Mouse (Mus musculus) cerebellum, postnatal 10 days (tissue): ENCODE measurements around the gene Stpg2.
"Not testable (repeated sequence)": the region's sequence is repeated elsewhere in the genome, so short reads cannot be mapped to it uniquely, and the experiment has no call there.

Source experiments
- DNase-seq, 2 experiments: peaks; one replicate each; pipeline ENCODE4 v3.0.0; 2021; ENCODE audit warnings: mixed read lengths in 2 of 2

Stpg2 gene

DNA sequence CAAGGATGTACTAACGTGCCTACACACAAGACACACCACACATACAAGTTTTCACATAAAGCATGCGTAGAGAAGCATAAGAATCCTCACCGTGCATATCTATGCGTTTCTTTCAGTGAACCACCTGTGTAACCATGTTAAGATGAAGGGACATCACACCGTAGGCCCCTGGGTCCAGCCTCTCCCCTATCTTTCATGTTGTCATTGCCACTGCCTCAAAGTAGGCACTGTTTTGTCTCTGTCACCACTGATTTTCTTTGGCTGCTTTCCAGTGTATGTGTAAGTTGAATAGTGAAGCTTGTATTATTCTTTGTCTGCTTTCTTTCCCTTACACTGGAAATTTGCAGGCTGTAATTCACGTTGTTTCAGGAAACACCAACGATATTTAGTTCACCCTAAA lies 236.7 kb downstream of the Stpg2 start:
- no peak for DNase-seq

DNA sequence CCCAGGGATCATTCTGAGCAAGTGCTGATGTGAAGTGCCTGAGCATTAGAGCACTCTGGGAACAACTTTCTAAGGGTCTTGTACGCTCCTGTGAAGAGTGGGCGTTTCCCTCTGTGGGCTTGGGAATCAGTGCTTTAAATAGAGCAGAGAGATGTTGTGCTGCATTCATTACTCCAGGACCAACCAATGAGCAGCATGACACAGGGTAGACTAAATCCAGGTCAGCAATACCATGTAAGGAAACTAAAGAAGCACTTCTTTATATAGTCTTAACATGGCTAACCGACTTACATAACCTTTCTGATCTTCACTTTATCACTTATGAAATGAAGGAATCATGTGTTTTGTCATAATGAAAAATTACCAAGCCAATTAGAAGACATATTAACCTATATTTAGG lies 290.4 kb downstream of the Stpg2 start:
- DNase-seq, result no peak

DNA sequence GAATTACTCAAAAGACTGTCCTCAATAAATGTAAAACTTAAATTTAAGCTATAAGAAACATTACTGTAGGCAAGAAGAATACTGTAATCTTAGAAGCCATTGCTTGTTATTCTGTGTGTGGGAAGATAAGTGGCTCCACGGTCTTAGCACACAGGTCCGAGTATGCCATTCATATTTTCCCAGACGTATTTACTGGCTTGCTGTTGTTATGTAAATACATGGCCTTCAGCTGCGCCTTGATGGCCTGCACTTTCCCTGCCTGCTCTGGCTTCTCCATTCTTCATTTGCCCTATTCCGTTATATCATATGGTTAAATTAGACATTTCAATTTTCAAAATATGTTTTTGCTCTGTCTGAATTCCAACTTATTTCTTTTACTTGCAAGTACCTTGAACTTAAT lies 296.7 kb downstream of the Stpg2 start:
- no peak for DNase-seq

DNA sequence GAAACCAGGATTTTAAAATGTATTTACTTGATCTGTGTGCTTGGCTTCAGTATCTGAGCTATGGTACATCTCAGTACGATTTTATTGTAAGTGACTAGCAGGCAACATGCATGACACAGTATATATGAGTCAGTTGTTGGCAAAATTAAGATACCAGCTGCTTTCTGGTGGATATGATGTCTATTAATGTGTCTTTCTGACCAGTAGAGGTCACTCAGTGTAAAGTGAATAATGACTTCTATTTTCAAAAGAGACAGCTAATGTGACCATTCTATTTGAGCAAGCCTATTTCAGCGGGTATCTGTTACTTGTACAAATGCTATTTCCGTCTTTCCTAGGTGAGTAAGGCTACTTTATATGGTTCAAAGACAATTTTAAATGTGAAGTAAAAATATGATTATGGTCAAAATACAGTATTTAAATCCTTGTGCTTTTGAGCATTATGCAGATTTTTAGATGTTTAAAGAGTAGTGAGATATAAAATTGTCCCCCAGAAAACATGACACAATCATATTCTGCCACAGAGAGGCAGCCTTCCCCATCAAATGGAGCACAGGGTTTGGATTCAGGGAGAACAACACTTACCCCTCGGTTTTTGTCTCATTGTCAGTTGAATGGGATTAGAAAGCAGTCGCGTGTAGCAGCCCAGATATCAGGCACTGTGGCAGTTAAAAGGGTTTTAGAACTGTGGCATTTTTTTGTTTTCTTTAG lies 303.9 kb downstream of the Stpg2 start:
- DNase-seq, result peak; percentile 73 to 75

DNA sequence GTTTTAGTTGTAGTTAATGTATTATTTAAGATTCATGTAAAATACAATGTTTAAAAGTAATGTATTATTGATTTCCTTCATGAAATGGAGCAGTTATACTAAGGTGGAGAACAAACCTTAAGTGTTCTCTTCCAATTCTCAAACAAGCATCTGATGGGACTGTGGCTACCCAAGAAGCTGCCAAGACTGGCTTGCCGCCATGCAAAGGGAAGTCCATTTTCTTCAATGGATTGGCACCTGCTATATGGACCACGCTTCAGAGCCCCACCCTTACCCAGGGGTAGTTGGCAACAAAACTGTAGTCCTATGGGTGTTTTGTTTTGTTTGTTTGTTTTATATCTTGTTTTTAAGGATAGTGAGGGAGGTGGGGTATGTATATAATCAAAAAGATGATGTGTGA lies 373.0 kb downstream of the Stpg2 start:
- peak; percentile 59 to 70 for DNase-seq

DNA sequence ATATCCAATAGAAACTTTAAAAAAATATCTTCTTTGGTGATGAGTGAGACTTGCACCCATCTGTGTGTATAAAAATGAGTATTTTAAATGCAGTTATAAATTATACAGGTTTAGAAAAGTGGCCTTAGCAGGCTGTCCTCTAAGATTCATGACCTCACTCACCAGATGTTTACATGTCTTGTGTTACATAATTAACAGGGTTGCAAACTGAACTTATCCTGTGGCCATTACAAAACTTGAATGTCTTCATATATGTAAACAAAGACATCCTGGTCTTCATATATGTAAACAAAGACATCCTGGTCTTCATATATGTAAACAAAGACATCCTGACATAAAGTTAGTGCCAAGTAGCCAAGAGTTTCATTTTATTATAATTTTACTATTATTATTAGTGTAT lies 375.8 kb downstream of the Stpg2 start:
- DNase-seq, result no peak

DNA sequence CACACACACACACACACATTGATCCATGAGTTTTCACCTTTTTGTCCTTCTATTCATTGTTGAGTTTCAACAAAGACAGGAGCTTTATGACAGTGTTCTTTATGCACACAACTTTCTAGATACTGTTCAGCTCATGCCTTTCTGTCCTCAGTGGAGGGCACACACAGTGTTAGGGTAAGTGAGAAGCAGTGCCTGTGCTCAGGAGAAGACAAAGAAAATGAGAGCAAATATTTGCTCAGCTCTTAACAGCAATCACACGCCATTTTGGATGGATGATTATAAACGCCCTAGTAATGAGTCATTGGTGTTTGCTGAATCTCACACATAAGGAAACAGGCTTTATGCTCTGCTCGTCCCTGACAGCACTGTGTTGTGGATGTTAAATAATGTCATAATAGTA lies 394.0 kb downstream of the Stpg2 start:
- DNase-seq, result no peak

DNA sequence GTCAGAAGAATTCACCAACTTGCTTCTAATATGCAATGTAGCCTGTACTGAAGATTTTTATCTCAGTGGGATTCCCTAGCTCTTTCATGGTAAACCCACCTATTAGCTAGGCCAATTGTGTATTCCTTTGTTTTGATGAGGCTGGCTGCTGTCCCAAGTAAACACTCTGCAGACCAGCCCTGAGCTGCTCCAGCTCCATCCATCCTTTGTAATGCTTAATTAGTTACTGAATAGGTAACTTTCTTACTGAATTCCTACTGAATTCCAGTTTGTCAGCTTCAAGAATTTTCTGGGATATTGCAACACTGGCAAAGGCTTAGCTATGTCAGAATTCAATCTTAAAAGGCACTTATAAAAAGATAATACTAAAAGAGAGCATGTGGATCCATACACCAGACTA lies 402.8 kb downstream of the Stpg2 start:
- not testable (repeated sequence) for DNase-seq

DNA sequence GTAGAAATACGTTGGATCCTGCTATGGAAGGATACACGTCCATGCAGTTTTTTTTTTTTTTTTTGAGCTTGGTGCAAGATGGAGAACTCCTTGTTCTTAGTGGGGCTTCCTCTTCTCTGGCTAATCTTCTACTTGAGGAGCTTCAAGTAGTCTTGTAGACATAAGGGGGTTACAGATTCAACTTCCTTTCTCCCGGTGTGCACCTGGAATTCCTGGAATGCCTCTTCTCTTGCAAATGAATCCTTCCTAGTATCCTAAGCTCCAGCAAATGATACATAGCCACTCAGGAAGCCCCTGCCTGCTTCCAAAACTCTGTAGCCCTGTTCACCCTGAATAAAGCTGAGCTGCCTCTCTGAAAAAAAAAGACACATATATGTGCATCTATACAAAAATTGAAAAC lies 409.1 kb downstream of the Stpg2 start:
- DNase-seq, result no peak

DNA sequence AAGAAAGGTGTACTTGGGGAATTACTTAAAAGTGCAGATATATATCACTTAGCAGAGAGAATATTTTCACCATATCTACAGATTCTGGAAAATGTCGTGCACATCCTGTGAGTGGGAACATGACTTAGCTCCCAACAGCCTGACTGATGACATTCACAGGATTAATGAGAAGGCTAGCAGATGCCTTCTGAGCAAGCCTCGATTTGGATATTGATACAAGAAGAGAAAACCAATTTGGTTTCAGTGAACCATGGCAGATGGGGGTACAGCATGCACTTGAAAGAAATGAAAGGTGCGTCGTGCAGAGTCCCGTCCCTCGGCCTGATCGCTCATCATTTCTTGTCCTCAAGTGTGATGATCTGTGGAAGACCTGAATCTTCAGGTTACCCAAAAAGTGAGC lies 410.3 kb downstream of the Stpg2 start:
- no peak for DNase-seq

DNA sequence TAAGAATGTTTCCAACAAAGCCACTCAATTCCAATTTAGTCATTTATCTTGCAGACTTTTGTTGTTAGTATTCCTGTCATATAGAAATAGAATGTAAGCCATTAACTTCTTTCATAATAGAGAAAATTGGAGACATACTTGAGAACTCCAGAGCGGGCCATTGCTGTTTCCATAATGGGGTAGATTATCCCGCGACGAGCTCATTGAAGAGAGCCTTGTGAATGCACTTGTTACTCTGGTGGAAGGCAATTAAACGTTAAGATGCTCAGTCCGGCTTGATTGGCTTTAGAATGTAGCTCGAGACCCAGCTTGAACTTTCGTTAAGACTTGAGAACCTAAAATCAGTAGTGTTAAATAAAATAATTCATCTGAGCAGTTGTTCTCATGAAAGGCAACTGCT lies 432.4 kb downstream of the Stpg2 start:
- DNase-seq, result no peak

DNA sequence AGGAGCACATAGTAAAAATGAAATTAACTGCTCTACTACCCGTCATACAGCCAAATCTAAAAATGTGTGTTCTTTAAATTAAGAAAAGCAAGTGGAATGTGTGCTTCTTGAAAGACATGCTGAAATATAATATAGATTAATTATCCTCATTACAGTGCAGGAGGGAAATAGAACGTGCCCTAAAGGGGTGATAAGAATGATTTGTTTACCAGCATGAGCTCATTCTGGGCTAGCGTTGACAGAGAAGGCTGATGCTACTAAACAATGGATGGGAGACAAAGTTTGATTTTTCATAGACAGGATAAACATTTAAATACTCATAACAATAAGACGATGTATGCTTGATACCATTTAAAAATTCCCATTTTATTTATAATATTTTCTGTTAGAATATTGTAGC lies 446.0 kb downstream of the Stpg2 start:
- DNase-seq, result no peak

DNA sequence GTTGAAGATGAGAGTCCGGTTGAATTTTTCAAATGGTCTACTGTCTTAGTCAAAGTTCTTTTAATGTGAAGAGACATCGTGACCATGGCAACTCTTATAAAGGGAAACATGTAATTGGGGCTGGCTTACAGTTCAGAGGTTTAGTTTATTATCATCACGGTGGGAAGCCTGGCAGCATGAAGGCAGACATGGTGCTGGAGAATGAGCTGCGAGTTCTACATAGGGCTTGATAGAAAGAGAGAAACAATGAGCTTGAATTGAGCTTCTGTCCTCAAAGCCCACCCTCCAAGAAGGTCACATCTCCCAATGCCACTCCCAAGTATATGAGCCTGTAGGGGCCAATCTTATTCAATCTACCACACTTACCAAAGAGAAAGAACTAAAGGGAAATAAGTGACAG lies 453.9 kb downstream of the Stpg2 start:
- DNase-seq, result peak; percentile 6 to 14

DNA sequence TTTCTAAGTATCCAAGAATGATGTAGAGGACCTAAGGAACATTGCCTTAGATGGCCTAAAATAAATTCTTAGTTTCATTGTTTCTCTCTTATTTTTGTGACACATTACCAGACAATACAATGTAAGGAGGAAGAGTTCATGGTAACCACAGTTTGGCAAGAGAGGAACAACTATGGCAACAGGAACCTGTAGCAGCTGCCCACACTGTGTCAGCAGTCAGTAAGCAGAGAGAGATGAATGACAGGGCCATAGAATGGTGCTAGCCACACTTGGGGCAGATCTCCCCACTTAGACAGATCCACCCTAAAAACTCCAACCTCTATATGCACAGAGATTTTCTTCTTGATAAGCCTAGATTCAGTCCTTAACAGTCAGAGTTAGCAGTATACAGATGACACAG lies 456.7 kb downstream of the Stpg2 start:
- no peak for DNase-seq

DNA sequence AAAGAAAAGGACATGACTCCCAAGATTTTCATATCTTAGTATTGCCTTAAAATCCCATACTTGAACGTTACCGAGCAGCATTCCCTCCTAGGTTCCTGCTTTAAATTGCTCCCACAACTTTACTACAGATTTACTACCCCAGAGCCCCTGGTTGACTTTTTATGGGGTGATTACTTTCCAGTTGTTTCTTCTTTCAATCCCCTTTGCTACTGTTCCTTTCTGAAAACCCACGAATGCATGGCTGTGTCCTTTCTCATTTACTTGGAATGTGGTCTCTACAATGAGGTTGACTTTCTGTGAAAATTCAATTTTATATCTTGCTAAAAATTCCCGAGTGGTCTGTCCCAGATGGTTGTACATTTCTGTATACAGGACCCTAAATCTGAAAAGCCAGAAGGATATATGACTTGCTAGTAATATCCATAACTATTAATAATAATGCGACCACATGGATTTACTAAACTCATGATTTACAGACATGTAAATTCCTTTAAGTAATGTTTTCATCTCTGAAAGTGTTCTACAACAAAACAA lies 458.3 kb downstream of the Stpg2 start:
- no peak for DNase-seq

DNA sequence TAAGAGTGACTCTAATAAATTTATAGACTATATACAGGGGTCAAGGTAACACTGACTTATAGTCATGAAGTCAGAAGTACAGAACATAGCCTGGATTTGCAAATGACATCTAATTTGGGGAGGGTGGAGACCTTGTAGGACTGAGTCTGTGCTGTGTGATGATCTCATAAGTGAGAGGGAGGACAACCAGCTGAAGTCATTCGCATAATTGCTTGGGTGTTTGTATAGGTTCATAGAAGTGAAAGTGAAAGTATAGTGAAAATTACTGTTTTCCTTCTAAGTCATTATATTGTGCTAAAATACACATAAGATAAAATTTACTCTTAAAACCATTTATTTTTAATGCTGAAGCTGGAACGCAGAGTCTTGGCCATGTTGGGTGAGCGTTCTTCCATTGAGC lies 459.6 kb downstream of the Stpg2 start:
- DNase-seq, result no peak

DNA sequence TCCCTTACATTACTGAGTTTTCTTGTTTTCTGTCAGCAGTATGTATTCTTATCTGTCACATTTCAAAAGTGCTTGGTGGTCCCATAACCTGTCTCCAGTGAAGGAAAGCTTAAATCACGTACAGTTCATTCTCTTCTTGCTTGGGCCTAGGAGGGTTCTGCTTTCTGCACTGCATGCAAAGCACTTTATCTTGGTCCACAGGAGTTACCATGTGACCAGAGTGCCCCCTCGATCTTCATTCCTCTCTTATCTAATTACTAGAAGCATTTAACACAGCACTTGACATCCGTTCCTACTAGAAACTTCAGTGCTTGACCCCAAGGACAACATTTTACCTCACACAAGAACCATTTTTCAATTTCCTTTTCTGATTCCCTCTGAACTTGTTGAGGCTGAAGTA lies 470.7 kb downstream of the Stpg2 start:
- no peak for DNase-seq

DNA sequence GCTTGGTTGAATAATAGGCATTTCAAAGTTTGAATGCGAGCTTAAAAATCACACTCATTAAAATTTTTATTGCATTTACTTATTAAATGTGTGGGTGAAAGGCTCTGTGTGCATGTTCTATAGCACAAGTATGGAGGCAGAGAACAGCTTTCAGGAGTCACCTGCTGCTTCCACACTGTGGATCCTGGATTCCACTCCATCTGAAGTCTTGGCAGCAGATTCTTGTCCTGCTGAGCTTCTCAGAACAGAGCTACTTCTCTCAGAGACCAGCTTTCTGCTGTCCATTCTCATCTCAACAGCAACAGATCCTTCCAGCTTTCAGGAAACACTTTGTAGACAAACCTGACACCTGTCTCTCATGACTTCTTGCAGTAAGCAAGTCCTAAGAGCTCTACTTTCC lies 471.2 kb downstream of the Stpg2 start:
- peak; percentile 19 to 46 for DNase-seq

DNA sequence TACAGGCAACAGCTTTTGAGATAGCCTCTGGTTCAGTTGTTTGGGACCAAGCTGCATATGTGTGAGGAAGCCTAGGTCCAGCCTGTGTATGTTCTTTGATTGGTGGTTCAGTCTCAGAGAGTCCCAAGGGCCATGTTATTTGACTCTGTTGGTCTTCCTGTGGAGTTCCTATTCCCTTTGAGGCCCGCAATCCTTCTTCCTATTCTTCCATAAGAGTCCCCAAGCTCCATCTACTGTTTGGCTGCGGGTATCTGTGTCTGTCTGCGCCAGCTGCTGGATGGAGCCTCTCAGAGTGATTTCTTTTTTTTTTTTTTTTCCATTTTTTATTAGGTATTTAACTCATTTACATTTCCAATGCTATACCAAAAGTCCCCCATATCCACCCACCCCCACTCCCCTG lies 498.7 kb downstream of the Stpg2 start:
- DNase-seq, result not testable (repeated sequence)

DNA sequence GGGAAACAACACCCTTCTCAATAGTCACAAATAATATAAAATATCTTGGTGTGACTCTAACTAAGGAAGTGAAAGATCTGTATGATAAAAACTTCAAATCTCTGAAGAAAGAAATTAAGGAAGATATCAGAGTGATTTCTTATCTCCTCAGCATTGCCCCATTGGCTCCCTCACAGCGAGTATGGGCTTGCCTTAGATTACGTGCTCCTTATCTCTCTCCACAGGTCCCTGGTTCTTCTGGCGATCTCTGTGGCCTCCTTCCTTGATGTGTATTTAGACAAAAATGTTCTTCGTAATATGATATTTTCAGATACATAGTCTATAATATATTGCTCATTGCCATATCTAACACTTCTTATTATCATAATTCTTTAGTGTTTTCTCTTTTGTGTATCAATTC lies 501.9 kb downstream of the Stpg2 start:
- not testable (repeated sequence) for DNase-seq

DNA sequence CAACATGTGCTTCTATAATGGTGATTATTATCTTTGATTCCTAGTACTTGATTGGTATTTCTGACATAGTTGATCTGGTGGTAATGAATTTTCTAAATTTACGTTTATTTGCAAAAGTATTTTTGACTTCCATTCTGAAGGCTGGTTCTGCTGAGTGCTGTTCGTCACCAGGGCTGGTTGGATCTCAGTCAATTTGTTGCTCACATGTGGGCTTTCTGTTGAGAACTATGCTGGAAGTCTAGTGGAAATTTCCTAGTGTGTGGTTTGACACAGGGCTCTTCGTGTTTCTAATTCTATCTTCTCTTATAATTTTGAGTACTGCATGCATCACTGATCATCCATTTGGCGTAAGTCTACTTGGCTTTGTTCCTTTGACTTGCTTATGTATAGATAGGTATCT lies 504.3 kb downstream of the Stpg2 start:
- peak; percentile 8 to 15 for DNase-seq

DNA sequence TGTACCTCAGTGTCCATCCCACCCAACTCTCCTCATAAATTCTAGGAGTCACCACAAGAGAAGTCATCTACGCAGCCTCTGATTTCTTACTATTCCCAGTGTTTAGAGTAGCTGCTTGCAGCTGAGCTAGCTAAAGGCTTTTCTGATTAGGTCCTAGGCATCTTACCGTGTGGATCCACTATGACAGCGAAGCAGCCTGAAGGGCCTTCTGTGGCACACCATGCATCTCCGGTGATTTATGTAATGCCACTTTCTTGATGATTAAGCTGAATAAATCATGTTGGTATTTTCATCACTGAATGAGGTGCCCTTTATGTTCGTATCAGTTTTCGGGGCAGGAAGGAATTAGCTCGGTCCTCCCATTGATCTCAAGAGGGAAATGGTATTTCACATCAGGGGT lies 523.3 kb downstream of the Stpg2 start:
- no peak for DNase-seq

DNA sequence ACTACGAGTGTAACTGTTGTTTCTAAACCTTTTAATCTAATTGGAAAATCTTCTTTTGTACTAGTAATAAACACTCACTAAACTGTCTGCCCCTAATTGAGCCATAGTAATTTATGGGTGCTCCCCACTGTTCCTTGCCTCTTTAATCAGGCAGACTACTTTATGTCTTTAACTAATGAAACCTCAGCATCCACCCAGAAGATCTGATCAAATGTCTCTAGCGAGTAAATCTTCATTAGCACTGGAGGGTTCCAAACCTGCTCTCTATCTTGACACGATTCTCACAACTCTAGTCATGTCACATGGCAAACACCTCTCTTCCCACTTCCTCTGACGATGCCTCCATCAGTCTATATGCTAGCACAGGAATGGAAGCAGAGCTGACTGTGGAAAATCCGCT lies 523.8 kb downstream of the Stpg2 start:
- DNase-seq, result no peak

DNA sequence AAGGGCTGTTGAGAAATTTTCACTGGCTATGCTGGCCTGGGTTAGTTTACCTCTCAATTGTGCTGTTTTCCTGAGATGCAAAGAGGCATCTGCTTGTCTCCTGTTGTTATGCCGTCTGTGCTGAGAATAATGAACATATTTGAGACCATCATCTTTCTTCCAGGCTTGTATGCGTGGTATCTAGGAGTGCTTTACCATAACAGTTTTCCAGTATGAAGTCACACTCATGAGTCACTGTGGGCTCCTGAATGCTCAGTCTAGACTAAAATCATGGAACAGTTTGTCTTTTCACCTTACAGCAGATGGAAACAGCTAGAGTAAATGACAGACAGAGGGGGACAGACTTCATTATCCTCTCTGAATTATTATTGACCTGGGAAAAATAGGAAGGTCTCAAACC lies 527.7 kb downstream of the Stpg2 start:
- no peak for DNase-seq

DNA sequence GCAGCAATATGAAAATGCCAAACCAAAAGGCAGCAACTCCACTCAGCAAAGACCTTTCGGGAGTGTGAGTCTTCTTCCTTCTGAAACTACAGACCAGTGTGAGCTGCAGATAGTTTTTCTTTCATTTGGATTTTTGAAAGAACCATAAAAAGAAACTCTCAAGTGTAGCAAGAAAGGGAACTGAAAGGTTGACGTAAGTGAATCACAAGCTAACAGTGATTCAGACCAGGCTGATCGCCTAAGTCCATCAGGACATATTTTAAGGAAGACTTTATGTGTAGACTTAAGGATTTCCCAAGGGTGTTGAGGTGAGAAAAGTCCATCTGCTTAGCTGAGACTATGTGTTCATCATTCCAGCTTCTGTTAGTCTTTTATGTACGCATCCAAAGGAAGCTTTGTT lies 533.9 kb downstream of the Stpg2 start:
- no peak for DNase-seq
